Mouse (Mus musculus): ENCODE results near the gene Ms4a5. TPM values are rescaled to one million over a fixed set of nuclear protein-coding genes. Genes with fewer than 3 reads are reported as not detected.

Gene Ms4a5
- total RNA-seq, 2 experiments from 2014 or later = not detected

- no peak for DNase-seq (ENCODE audit: low spot score in 2 of 2)
Observed at GRCm38 (mm10) chr19:11232348-11232747, 51.3 kb downstream of the Ms4a5 start, which contains the start of gene Ms4a12. TSS of gene Ms4a12 (minus strand) at chr19:11232448.

Other genes with a start within 250 kb of the Ms4a5 start
- under 1 TPM in 1 of 2 experiments, not detected in 1; 0.46 TPM for gene Ms4a8a, start 202.8 kb downstream of the Ms4a5 start, total RNA-seq (2021)
- not detected for gene 1700017D01Rik, start 153.0 kb downstream of the Ms4a5 start, total RNA-seq (2021)
- not detected for gene 1700025F22Rik, start 118.6 kb downstream of the Ms4a5 start, total RNA-seq (2021)
- gene Ms4a13, start 87.1 kb downstream of the Ms4a5 start, total RNA-seq (2021) = not detected
- not detected for gene Ms4a12, start 51.4 kb downstream of the Ms4a5 start, total RNA-seq (2021)
- not detected for gene Ms4a1, start 17.6 kb downstream of the Ms4a5 start, total RNA-seq (2021)
- not detected for gene Ms4a14, start 30.6 kb upstream of the Ms4a5 start, total RNA-seq (2021)
- gene Ms4a7, start 52.3 kb upstream of the Ms4a5 start, total RNA-seq (2021) = under 1 TPM; 0.42 to 0.91 TPM
- gene Ms4a4a, start 91.7 kb upstream of the Ms4a5 start, total RNA-seq (2021) = 1 to 10 TPM in 1 of 2 experiments, under 1 TPM in 1; 0.70 to 1.1 TPM
- under 1 TPM in 1 of 2 experiments, not detected in 1; 0.75 TPM for gene Ms4a4c, start 120.9 kb upstream of the Ms4a5 start, total RNA-seq (2021)
- gene Ms4a4b, start 159.7 kb upstream of the Ms4a5 start, total RNA-seq (2021) = not detected
- gene Ms4a6c, start 185.5 kb upstream of the Ms4a5 start, total RNA-seq (2021) = 1 to 10 TPM in 1 of 2 experiments, under 1 TPM in 1; 0.96 to 1.9 TPM
- gene Gm8369, start 202.1 kb upstream of the Ms4a5 start, total RNA-seq (2021) = under 1 TPM; 0.49 to 0.84 TPM
- gene Ms4a6b, start 232.6 kb upstream of the Ms4a5 start, total RNA-seq (2021) = 1 to 10 TPM; 1.4 to 3.1 TPM